Mouse (Mus musculus): ENCODE results near the gene Armc9.

GRCm38 (mm10) chr1:86152618-86153017, 2.0 kb upstream of the Armc9 start:
- TF ChIP-seq MAFK (IDR thresholded peaks at IDR 0.05; ENCODE audit: insufficient read depth, low read depth, low read length), result no peak
- TF ChIP-seq HCFC1 (IDR thresholded peaks at IDR 0.05; ENCODE audit: borderline replicate concordance, insufficient read depth, low read length), result no peak
- TF ChIP-seq ZC3H11A (IDR thresholded peaks at IDR 0.05; ENCODE audit: borderline replicate concordance, low read depth, low read length), result no peak
